Mouse (Mus musculus) CH12.LX (cell line): ENCODE measurements around the gene Gm21969.

Source experiments
- CTCF ChIP-seq, 2 experiments: IDR thresholded peaks in 1 of 2; conservative IDR thresholded peaks in 1 of 2; 2 replicates each; pipeline ENCODE4 v1.5.1; 2011 to 2012; ENCODE audit warnings: low read depth in 2 of 2, low read length in 2 of 2, improper control_type of control experiment in 1 of 2, inconsistent platforms in 1 of 2, mild to moderate bottlenecking in 1 of 2, moderate library complexity in 1 of 2
- ELF1 ChIP-seq: IDR thresholded peaks from 2 replicates; pipeline ENCODE4 v1.6.1; 2014; ENCODE audit warnings: low read depth, mild to moderate bottlenecking, inconsistent platforms, low read length, improper control_type of control experiment
- EP300 ChIP-seq: IDR thresholded peaks from 2 replicates; pipeline ENCODE4 v1.6.1; 2011; ENCODE audit warnings: low read length, improper control_type of control experiment
- SMC3 ChIP-seq: IDR thresholded peaks from 2 replicates; pipeline ENCODE4 v1.6.1; 2011; ENCODE audit warnings: low read depth, low read length, improper control_type of control experiment
- ZC3H11A ChIP-seq: IDR thresholded peaks from 2 replicates; pipeline ENCODE4 v1.6.1; 2012; ENCODE audit warnings: low read depth, mild to moderate bottlenecking, inconsistent platforms, low read length, improper control_type of control experiment

DNA sequence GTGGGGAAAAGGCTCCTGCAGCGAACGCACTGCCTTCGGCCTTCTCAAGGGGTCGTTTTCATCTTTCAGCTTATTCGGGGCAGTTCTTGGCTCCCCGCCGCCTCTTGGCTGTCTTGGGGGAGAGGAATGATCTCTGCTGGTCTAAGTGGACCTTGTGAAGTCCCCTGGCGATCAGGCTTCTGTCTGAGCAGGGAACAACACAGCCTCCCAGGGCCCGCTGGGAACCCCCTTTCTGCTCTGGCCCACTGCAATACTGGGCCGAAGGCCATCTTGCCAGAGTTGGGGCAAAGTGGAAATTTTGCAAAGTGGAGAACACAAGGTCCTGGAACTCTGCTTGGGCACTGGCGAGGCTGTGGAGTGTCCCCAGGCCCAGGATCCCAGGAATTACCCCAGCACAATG, 18.3 kb upstream of the Gm21969 start:
- no peak for TF ChIP-seq CTCF (conservative IDR thresholded peaks at IDR 0.05 in 1 of 2, IDR thresholded peaks at IDR 0.05 in 1 of 2; ENCODE audit: low read depth in 2 of 2, low read length in 2 of 2)
- no peak for TF ChIP-seq ZC3H11A
- no peak for TF ChIP-seq EP300
- TF ChIP-seq ELF1, result no peak
- TF ChIP-seq SMC3, result no peak
